Mouse (Mus musculus): ENCODE data around the gene Natd1.

Gene Natd1

DNA sequence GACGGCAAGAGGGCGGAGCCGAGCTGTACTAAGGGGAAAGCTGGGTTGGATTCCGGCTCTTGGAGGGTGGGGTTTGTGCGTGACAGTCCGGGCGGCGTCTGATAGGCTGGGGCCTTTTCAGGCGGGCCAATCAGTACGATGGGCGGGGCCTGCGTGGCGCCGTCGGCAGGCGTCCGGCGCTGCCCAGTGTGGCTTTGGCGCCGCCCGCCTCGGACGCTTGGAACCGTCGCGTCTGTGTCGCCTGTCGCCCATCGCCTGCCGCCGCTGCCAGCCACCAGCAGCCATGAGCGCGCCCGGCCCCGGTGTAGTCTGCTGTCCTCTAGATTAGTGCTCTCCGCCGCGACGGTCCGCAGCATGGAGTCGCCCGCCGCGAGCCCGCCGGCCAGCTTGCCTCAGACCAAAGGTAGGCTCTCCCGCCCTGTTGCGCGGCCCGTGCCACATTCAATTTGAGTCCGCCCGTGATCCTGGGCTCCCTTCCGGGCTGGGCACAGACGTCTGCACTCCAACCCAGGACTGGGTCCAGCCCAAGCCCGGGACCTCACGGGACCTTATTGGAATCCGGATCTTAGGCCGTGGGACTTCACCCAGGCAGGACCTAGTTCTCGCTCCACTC lies 17.4 kb upstream of the Natd1 start, which contains the start of gene Map2k3:
Gene Map2k3, plus strand, starts transcription at position 165 of the 613 bp plus-strand sequence.
- DNase-seq (ENCODE audit: low read depth, low spot score) = peak; percentile 91

DNA sequence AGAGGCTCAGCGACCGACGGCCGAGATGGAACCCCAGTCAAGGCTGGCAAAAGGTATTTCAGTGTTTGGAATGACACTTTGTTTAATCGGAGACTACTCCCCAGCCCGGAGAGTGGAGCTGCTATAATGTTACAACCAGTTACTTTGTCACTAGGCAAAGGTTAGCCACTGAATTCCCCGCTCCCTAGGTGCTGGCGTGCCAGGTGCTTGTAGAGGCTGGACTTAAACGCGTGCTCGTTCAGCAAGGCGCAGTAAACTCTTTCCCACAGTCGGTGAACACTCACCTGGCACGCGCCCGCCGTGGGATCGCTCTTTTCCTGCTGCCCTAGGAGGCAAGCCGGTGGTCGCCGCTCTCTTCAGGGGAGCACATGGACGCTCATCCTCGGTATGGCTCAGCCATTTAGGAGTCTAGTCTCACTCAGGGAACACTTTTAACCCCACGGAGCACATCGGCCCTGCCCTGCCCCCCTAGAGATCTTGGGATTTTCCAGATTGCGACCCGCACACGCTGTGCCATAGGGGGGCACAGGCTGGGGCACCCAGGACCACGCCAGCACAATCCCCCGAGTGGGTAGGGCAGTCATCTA lies 16.8 kb upstream of the Natd1 start:
- DNase-seq (ENCODE audit: low read depth, low spot score) = no peak

DNA sequence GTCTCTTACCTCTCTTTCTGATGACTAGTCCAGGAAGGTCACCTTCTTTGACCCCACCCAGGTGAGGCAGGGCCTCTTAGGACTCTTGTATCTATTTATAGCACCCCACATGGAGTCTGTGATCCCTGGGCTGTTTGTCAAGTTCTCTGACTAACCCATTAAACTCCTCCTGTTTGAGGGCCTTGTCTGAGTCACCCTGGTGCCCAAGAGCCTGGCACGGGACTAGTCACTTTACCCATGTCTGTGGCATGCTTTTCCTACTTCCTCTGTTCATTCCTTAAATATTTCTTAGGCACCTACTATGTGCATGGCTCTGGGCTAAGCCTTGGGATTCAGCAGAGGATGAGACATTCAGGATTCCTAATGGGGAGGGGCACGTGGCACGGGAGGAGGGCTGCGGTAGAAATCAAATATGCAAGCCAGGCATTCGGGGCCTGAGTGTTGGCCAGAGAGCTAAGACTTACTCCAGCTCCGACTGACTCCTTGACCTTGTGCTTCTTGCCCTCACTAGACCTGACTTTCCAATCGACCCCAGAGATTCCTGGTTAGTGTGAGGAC lies 16.3 kb upstream of the Natd1 start:
- no peak for DNase-seq (ENCODE audit: low read depth, low spot score)

DNA sequence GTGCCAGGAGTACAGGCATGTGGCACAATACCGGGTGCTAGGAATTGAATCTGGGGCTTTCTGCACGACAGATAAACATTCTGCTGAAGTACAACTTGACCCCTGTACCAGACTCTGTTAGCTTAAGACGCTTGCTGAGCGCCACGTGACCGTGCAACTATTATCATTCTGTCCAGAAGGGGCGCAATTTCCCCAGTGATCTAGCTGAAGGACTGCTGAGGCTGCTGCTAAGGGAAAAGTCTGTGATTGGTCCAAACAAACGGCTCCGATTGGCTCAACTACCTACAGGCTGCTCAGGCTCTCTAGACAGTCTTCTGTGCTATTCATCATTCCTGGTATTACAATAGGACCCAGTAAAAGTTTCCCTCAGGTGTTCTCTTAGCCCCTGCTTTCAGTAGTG lies 12.7 kb upstream of the Natd1 start:
- DNase-seq (ENCODE audit: low read depth, low spot score) = peak; percentile 97

DNA sequence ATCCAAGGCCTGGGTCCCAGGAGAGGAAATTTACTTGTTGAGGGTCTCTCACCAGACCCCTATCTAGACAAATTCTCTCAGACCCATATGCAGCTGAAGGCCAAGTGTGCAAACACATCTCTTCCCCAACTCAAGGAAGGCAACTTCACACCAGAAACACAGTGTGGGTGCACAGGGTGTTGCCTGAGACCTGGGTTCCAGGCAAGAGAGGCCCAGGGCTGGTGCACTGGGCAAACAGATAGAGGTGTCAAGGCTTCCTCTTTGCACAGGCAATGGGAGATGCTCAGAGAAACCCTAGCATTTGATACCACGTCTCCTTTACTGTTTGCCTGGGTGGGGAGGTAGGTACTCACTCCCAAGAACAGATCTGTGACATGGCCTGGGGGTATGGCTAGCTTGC lies 10.4 kb upstream of the Natd1 start:
- no peak for DNase-seq (ENCODE audit: low read depth, low spot score)

DNA sequence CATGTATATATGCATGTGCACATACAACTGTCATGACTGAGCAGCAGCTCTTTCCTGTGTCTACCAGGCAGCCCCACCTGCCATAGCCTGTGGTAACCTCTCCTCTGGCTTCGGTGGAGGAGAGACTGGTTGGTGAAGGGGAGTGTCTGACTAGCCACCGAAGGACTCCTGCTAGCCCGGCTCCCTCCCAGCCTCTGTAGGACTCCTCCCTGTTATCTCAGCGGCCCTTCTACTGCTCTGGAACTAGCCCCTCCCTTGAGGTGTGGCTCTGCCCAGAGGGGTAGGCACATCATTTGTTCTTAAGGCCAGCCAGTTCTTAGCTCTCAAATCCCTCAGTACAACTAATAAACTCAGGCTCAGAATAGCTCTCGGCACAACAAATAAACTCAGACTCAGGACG lies 9.9 kb upstream of the Natd1 start:
- no peak for DNase-seq (ENCODE audit: low read depth, low spot score)

DNA sequence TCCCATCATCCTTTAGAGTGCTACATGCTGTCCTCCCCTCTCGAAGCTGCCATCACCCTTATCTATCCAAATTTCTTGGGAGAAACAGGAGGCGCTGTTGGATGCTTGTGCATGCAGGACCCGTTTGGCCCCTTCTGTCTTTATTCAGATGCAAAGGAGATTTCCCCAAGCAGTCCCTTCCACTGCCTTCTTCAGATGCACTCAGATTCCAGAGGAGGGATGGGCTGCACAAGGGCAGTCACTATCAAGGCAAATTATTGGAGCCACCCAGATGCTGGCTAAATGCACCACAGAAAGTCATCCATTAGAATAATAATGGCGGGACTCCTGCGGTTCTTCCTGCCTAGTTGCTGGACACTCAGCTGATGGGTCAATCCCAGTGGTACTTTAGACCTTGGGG lies 8.4 kb upstream of the Natd1 start:
- peak; percentile 75 for DNase-seq (ENCODE audit: low read depth, low spot score)

DNA sequence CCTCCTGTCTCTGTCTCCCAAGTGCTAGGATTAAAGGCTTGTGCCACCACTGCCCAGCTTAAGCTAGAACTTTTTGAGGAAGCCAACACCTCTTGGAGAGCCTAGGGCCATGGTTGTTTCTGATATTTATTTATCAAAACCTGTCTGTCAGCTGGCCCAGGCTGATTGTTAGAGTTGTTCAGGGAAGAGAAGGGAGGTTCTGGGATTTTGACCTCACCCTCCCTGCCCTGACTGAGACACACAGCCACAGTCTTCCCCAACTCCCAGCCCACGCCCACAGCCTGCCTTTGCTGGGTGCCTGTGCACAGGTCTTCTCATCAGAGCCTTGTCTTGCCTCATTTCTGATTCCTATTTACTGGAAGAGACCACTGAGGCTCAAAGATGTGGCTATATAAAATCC lies 7.6 kb upstream of the Natd1 start:
- no peak for DNase-seq (ENCODE audit: low read depth, low spot score)

DNA sequence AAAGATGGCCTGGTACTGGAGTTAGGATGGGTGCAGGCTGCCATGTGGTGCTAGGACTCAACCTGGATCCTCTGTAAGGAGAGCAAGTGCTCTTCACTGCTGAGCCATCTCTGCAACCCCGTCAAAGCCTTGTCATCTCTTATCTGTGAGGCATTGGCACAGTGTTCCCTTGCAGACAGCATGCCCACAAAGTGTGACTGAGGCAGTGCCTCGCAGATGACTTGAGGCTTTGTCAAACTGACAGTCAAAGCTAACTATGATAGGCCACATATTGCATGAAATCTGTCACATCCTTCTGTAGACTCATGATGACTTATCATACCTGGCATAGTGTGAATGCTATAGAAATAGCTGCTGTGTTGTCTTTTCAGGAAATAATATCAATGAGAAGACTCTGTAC lies 5.5 kb upstream of the Natd1 start:
- DNase-seq (ENCODE audit: low read depth, low spot score) = no peak

DNA sequence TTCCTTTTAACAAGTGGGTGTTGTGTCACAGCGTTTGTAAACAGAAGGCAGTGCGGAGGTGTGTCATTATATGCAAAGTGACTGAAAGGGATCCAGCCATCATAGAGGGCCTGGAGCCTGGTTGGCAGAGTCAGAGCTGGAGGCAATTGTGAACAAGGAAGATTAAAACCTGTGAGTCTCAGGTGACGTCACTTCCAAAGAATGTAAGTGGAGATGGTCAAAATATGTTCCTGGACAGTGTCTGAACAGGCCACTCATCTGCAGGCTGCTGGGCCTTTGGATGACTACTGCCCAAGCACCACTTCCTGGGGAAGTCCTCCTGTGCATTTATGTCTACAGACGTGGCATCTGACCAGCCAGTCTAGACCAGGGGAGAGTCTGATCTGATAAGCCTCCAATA lies 651 bp upstream of the Natd1 start:
- no peak for DNase-seq (ENCODE audit: low read depth, low spot score)

DNA sequence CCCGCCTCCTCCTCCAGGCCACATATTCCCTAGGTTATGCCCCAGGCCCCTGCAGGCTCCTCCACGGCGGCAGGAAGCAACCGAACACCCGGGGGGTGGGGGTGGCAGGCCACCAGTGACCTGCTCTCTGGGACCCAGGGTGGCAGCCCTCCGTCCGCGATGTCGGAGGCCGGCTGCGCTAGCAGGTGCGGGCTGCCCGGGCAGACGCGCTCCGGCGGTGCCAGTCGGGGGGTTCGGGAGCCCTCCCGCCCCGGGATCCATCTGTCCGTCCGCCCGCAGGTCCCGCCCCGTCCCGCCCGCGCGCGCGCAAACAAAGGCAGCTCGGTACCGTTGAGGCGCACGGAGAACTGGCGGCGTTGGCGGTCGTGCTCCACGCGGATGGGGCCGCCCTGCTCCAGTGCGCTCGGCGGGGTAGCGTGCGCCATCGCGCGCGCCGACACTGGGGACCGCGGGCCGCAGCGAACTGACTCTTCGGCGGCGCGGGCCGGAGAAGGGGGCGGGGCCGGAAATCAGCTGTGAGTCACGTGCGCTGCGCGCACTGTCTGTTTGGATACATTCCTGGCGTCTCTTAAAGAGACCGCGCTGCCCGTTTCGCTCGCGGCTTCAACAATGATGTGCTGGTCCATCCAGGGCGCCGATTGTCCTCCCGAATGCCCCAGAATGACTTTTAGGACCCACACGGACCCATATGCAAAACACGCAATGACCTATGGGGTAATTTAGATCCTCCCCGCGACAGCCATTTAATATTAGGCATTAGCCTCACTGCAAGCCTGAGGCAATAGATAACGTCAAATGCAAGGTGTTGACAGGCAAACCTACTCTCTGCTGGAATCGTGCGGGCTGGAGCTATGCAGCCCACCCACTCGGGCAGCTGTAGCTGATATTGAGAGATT lies 1.0 kb downstream of the Natd1 start:
- peak; percentile 86 for DNase-seq (ENCODE audit: low read depth, low spot score)

DNA sequence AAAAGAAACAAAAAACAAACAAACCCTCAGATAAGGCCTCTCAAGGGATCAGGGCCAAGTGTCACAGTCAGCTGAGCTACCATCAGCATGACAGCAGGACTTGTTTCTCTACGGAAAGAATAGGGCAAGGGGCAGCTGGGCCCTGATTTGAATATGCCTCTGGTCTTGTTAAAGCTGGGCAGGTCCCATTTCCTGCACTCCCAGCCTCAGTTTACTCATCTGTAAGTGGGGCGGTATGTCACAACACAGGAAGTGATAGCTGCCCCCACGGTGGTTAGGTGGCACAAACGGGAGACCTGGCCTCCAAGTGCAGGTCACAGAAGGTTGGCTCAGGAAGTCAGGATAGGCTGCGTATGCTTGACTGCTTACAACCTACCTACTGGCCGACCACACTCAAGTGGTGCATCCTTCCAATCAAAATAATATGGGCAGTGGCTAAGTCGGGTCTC lies 2.0 kb downstream of the Natd1 start:
- no peak for DNase-seq (ENCODE audit: low read depth, low spot score)

DNA sequence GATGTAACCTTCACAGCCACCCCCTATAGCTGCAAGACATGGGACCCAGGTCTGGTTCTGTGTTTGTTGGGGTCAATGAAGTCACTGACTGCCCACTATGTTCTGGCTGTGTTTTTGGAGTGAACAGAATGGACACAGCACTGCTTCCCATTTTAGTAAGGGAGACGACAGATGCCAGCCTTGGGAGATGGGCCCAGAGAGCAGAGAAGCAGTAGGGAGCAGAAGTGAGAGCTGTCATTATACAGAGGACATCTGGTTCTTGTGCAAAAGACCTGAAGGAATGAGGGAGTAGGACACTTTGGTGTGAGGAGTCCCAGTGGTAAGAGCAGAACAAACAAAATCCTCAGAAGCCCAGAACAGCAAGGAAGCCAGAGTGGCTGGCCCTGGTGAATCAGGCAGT lies 4.9 kb downstream of the Natd1 start:
- no peak for DNase-seq (ENCODE audit: low read depth, low spot score)

DNA sequence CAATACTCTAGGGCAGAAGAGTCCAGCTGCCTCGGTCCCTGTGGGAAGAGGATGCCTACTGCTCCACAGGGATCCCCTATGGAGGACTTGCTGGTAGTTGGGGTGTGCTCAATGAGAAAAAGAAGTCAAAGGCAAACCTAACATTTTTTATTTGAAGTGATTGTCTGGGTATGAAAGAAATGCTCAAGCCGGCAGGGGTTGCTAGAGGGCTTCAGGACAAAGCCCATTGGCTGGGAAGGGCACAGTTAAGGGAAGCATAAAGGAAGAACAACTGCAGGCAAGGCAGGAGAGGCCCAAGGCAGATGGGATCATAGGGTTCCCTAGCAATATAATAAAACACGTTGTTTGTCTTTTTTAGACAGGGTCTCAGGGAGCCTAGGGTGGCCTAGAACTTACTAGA lies 6.5 kb downstream of the Natd1 start:
- DNase-seq (ENCODE audit: low read depth, low spot score) = no peak

DNA sequence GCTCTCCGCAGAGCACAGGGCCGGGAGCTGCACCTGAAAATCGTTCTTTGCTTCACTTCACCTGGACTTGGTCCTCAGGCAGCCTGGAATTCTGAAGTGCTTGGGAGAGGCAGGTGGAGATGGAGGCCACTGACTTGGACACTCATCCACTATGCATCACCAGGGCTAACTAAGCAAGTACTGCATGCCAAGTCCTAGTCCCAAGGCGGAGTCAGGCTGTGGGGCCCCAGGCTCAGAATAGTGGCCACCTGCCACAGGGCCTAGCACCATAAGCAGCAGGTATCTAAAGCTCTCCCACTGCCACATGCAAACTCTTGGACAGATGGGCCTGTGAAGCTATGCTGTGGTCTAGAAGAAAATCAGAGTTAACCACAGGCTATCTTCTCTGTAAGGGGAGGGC lies 8.1 kb downstream of the Natd1 start:
- no peak for DNase-seq (ENCODE audit: low read depth, low spot score)

DNA sequence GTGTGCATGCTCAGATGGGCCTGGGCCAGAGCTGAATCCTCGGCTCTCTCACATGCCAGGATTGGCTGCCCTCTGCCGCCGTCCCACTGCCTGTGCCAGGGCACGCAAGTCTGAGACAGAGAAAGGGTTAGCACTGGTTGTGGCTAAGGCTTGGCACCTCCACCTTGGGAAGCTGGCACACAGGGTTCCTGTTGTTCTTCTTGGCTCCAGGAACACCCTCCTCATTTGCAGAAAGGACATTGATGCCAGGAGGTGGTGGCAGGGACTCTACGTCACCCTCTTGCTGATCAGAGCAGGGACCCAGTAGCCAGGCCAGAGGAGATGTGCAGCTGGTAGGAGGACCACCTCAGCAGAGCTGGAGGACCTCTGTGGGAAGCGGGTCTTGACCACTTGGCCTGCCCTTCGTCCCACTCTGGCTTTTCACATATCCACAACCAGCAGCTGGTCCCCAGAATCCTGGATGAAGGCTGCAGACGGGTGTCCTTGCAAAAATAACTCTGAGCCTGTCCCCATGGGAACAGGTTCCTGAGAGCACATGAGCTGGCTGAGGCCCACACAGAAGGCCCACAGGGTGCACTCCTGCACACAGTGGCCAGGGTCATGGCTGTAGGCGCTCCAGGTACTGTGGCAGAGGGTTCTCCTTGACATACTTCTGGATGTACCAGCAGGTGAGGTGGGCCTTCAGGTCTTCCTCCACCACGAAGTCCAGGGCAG lies 9.0 kb downstream of the Natd1 start:
- DNase-seq (ENCODE audit: low read depth, low spot score) = no peak

DNA sequence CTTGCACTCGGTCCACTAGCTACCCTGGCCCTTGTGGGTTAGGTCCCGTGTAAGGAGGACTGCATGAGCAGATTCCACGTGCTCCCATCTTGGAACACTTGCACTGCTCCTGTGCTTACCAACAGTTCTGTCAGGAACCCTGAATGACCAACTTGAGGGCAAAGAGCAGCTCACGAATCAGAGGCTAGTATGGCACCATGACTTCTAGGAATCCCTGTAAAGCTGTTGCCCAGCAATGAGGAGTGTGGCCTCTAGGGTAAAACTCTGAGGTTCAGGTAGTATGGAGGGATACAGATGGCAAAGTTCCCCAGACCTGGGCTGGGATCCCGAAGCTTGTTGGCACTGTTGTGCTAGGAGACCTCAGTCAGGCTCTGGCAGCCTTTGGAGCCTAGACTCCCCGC lies 10.9 kb downstream of the Natd1 start:
- DNase-seq (ENCODE audit: low read depth, low spot score) = no peak

DNA sequence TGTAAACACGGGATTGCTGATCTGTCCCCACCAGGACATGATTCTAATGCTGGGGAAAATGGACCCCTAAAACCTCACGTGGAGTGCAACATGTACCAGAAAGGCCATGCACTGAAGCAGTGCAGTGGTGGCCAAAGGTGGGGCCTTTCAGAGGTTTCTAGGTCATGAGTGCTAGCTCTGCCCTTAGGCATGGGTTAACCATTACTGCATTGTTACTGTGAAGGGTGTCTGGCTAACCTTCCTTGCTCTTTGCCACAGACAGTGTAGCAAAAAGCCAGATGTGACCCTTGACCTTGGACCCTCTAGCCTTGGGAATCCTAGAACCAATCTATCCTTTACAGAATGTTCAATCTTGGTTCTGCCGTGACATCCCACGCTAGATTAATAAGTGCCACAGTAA lies 12.1 kb downstream of the Natd1 start:
- no peak for DNase-seq (ENCODE audit: low read depth, low spot score)

DNA sequence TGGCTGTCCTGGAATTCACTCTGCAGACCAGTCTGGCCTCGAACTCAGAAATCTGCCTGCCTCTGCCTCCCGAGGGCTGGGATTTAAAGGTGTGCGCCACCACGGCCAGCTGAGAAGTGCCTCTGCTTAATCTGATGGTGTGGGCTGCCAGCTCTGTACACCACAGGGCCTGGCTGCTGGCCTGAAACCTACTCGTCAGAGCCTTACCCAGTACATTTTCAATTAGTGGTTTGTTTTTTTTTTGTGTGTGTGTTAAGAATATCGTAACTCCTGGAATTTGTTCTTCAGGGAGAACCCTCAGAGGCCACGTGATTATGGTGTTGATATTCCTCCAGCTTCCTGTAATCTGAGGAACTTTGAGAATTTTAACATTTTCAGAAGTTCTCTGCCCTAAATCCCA lies 12.5 kb downstream of the Natd1 start:
- DNase-seq (ENCODE audit: low read depth, low spot score) = no peak

DNA sequence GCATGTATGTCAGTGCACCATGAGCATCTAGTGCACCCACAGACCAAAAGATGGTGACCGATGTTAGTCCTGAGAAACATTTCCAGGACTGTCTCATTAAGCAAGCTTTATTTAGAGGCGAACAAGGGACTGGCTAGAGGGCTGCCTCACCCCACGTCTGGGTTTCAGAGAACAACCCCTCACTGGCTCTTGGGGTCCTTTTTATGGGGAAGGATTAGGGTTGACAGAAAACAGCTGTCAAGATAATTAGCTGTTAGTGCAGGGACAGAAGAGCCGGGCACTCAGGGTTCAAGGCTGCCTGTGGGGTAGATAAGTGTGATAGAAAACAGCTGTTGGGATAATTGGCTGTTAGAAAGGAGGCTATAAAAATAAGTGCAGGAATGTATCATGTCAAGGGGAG lies 18.6 kb downstream of the Natd1 start:
- no peak for DNase-seq (ENCODE audit: low read depth, low spot score)

DNA sequence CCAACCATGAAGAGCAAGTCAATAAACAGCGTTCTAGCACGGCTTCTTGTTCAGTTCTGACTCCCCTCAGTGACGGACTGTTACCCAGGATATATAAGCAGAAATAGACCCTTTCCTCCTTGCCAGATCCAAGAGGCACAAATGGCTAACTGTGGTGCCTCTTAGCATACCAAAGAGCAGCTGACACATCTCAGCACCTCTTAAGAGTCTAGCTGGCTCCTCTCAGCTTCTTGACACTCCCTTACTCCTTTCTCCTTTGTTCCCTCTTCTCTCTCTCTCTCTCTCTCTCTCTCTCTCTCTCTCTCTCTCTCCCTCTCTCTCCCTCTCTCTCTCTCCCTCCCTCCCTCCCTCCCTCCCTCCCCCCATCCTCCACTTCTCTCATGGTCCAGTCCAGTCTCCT lies 23.8 kb downstream of the Natd1 start:
- no peak for DNase-seq (ENCODE audit: low read depth, low spot score)

DNA sequence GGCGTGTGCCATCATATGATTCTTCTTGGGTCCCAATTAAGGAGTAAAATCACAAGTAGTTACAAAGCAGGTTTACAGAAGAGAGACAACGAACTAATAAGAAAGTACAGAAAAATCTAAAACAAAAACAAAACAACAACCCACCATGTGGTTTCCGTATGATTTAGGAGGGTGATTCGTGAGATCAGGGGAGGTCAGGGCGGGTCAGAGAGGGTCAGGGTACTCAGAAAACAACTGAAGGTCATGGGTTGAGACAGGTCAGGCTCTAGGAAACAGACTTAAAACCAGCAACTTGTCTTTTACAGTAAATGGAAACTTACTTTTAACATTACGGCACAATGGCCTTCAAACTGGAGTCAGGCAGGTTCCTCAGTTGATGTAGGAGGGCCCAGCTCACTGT lies 24.3 kb downstream of the Natd1 start:
- DNase-seq (ENCODE audit: low read depth, low spot score) = no peak

Measured in WW6 (cell line).